Mouse (Mus musculus) cortical plate, adult 2 months (tissue): ENCODE results near the gene Rassf8.

Source experiments
- CTCF ChIP-seq: fragments of 200-500 bp; IDR thresholded peaks from 2 replicates; pipeline ENCODE4 v1.5.1; 2011; ENCODE audit warnings: mild to moderate bottlenecking, control low read depth, low read length; ENCODE audit not compliant: insufficient read depth; ENCODE audit errors: extremely low read depth
- POLR2A ChIP-seq: fragments of 200-500 bp; IDR thresholded peaks from 2 replicates; pipeline ENCODE4 v1.6.1; 2011; ENCODE audit warnings: mild to moderate bottlenecking, low read length, control low read depth; ENCODE audit not compliant: insufficient read depth; ENCODE audit errors: extremely low read depth

- TF ChIP-seq POLR2A (no peak), CTCF (no peak)
These were observed 99.1 kb downstream of the Rassf8 start for GRCm38 (mm10) chr6:145845611-145846010.
